Mouse (Mus musculus): Measurements from ENCODE around the gene Tmed1.

DNA sequence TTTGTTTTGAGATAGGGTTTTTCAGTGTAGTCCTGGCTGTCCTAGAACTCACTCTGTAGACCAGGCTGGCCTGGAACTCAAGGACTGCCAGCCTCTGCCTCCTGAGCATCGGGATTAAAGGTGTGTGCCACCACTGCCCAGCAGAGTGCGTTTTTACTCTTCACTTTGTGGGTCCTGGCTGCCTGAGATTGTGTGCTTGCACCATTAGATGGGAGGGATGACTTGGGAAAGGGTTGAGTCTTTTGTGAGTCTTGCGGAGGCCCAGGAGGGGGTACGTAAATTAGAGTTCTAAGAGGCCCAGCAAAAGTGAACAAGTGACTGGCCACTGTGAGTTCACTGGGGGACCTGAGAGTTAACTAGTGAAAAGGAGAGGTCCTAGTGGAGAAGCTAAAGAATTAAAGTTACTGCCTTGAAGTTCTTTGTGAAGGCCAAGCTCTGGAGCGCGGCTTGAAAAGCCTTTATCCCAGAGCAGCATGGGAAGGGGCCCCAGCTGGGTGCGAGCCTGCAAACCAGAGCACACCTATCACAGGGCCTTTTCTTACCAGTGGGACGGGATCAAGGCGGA, 35.4 kb upstream of the Tmed1 start:
- TF ChIP-seq CTCF (conservative IDR thresholded peaks at IDR 0.05; ENCODE audit: insufficient read depth, insufficient read length, low read depth, low read length), result no peak
- peak; percentile 5 for TF ChIP-seq POLR2A (IDR thresholded peaks at IDR 0.05; ENCODE audit: low read depth, low read length)

Measured in kidney, adult 2 months (tissue).